Mouse (Mus musculus) layer of hippocampus, postnatal 10 days (tissue): ENCODE results near the gene Bcl9. TPM values are rescaled to one million over a fixed set of nuclear protein-coding genes. Genes with fewer than 3 reads are reported as not detected.
A peak's percentile ranks its signal among the peaks of the same experiment; 100 is the strongest.

Source experiments
- DNase-seq, 2 experiments: peaks; one replicate each; pipeline ENCODE4 v3.0.0; 2021; ENCODE audit warnings: low spot score in 2 of 2
- long read RNA-seq: library from polyadenylated mRNA; stranded (forward); transcript quantifications from one replicate; pipeline ENCODE4 v2.0.0, GENCODE M21; 2023
- total RNA-seq, 2 experiments: library from RNA; stranded (reverse); gene quantifications; 2 replicates each; pipeline ENCODE4 v1.2.3; 2021

Bcl9 gene
- 10 to 100 TPM; 70.9 to 73.6 TPM for total RNA-seq
- long read RNA-seq, partial matches to known transcripts, result 11 of 30 reads
- long read RNA-seq, other reads (novel, unspliced or antisense), result 18 of 30 reads

- peak; percentile 86 to 88 for DNase-seq
Measured at GRCm38 (mm10) chr3:97297553-97298432, at the start of gene Bcl9. Gene Bcl9, minus strand, starts transcription at chr3:97297917.

- DNase-seq, result no peak
Measured at GRCm38 (mm10) chr3:97339193-97339576, 41.5 kb upstream of the Bcl9 start.

GRCm38 (mm10) chr3:97338522-97339192 lies 40.9 kb upstream of the Bcl9 start:
- DNase-seq, result peak; percentile 98

GRCm38 (mm10) chr3:97337306-97337705 lies 39.6 kb upstream of the Bcl9 start:
- DNase-seq, result peak in 1 of 2 experiments; percentile 37

- DNase-seq, result no peak
Measured at GRCm38 (mm10) chr3:97336331-97336730, 38.6 kb upstream of the Bcl9 start.

GRCm38 (mm10) chr3:97334618-97335017 lies 36.9 kb upstream of the Bcl9 start:
- peak; percentile 40 to 44 for DNase-seq

GRCm38 (mm10) chr3:97332172-97332571 lies 34.5 kb upstream of the Bcl9 start:
- DNase-seq, result no peak

- DNase-seq, result no peak
Measured at GRCm38 (mm10) chr3:97327809-97328208, 30.1 kb upstream of the Bcl9 start.

- no peak for DNase-seq
Measured at GRCm38 (mm10) chr3:97327356-97327755, 29.6 kb upstream of the Bcl9 start.

- no peak for DNase-seq
Measured at GRCm38 (mm10) chr3:97325621-97326345, 28.1 kb upstream of the Bcl9 start.

GRCm38 (mm10) chr3:97324046-97324445 lies 26.3 kb upstream of the Bcl9 start:
- no peak for DNase-seq

- DNase-seq, result no peak
Measured at GRCm38 (mm10) chr3:97317302-97317701, 19.6 kb upstream of the Bcl9 start.

- no peak for DNase-seq
Measured at GRCm38 (mm10) chr3:97313431-97313830, 15.7 kb upstream of the Bcl9 start.

GRCm38 (mm10) chr3:97311998-97312397 lies 14.3 kb upstream of the Bcl9 start:
- DNase-seq, result peak; percentile 60 to 69

- DNase-seq, result no peak
Measured at GRCm38 (mm10) chr3:97309748-97310536, 12.2 kb upstream of the Bcl9 start.

GRCm38 (mm10) chr3:97308440-97308839 lies 10.7 kb upstream of the Bcl9 start:
- DNase-seq, result no peak

GRCm38 (mm10) chr3:97305907-97306306 lies 8.2 kb upstream of the Bcl9 start:
- no peak for DNase-seq

GRCm38 (mm10) chr3:97301586-97301985 lies 3.9 kb upstream of the Bcl9 start:
- no peak for DNase-seq

- no peak for DNase-seq
Measured at GRCm38 (mm10) chr3:97300370-97300769, 2.7 kb upstream of the Bcl9 start.

- DNase-seq, result no peak
Measured at GRCm38 (mm10) chr3:97299885-97300284, 2.2 kb upstream of the Bcl9 start.
